Mouse (Mus musculus): Measurements from ENCODE around the gene Ptpn11. TPM values are rescaled to one million over a fixed set of nuclear protein-coding genes. Genes with fewer than 3 reads are reported as not detected.

The Ptpn11 gene
- polyA plus RNA-seq, 1 experiment = 90.6 TPM

- no peak overlapping the region for H3K4me3 ChIP-seq (ENCODE audit: insufficient read depth, low read length)
- no peak overlapping the region for H3K27ac ChIP-seq (ENCODE audit: insufficient read depth, low read length)
- no peak for TF ChIP-seq CTCF (IDR thresholded peaks at IDR 0.05; ENCODE audit: borderline replicate concordance, insufficient read depth, low read length)
- no peak for TF ChIP-seq POLR2A (IDR thresholded peaks at IDR 0.05; ENCODE audit: low read depth, low read length)
- H3K4me1 ChIP-seq (ENCODE audit: control insufficient read depth, insufficient read depth, low read length) = no peaks in the 10 kb centered on the region
Measured at GRCm38 (mm10) chr5:121142431-121143119, 48.6 kb downstream of the Ptpn11 start.

DNA sequence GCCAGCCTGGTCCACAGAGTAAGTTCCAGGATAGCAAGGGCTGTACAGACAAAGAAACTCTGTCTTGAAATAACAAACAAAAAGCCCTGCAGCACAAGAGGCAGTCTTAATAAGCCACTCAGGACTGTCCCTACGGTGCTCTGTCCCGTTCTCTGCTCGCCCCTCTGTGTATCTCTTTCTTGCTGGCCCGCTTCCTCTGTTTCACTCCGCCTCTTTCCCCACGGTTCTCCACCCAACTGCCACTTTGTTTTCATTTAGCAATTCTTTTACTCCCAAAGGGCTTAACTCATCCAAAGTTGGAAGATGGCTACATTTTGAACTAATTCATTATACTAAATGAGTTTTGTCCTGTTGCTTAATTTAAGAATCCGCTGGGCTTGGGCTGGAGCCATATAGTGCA lies 50.9 kb downstream of the Ptpn11 start:
- TF ChIP-seq CTCF (IDR thresholded peaks at IDR 0.05; ENCODE audit: borderline replicate concordance, insufficient read depth, low read length) = no peak
- no peak for TF ChIP-seq POLR2A (IDR thresholded peaks at IDR 0.05; ENCODE audit: low read depth, low read length)
- no peak overlapping the region for H3K27ac ChIP-seq (ENCODE audit: insufficient read depth, low read length)

DNA sequence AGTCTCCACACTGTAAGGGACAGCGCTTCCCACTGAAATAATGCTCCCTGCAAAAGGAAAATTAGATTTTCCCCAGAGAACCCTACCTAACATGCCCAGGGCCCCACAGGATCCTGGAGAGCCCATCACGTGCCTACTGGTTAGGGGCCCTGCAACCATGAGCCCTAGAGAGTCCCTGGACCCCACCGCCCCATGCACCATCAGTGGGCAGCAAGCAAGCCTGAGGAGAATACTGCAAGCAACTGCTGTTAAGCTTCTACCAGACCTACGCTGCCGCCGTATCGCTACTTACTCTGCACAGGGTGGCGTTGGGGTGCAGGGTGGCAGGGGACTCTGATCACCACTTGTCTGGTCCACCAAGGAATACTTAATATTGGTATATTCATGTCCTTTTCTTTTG lies 54.1 kb downstream of the Ptpn11 start:
- Histone ChIP-seq H3K4me3 (ENCODE audit: insufficient read depth, low read length) (no peak overlapping the region), H3K27ac (ENCODE audit: insufficient read depth, low read length) (no peak overlapping the region), H3K4me1 (ENCODE audit: control insufficient read depth, insufficient read depth, low read length) (no peaks in the 10 kb centered on the region)
- TF ChIP-seq CTCF (IDR thresholded peaks at IDR 0.05; ENCODE audit: borderline replicate concordance, insufficient read depth, low read length) = no peak
- no peak for TF ChIP-seq POLR2A (IDR thresholded peaks at IDR 0.05; ENCODE audit: low read depth, low read length)

More for the DNA sequence above, 50.9 kb downstream of the Ptpn11 start:
- Histone ChIP-seq H3K4me3 (ENCODE audit: insufficient read depth, low read length) (no peak overlapping the region), H3K4me1 (ENCODE audit: control insufficient read depth, insufficient read depth, low read length) (no peaks in the 10 kb centered on the region)

DNA sequence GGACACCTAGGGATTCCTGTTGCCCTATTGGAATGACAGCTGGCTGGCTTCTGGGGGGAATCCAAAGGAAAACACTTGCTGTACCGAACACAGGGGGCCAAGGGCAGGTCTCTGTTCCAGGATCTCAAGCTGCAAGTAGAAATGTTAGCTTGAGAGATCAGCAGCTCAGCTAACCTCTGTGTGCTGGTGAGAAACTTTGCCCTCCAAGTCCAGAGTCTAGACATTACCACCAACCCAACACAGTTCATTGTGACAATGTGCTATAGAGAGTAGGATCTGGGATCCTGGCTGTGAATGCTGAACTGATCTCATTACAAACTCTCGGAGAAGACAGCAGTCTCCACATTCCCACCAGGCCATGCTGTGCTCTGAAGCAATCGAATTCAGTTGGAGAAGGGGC lies 59.4 kb downstream of the Ptpn11 start:
- TF ChIP-seq POLR2A (IDR thresholded peaks at IDR 0.05; ENCODE audit: low read depth, low read length) = no peak
- no peak for TF ChIP-seq CTCF (IDR thresholded peaks at IDR 0.05; ENCODE audit: borderline replicate concordance, insufficient read depth, low read length)
- no peaks in the 10 kb centered on the region for H3K4me1 ChIP-seq (ENCODE audit: control insufficient read depth, insufficient read depth, low read length)
- no peak overlapping the region for H3K27ac ChIP-seq (ENCODE audit: insufficient read depth, low read length)
- H3K4me3 ChIP-seq (ENCODE audit: insufficient read depth, low read length) = no peak overlapping the region

DNA sequence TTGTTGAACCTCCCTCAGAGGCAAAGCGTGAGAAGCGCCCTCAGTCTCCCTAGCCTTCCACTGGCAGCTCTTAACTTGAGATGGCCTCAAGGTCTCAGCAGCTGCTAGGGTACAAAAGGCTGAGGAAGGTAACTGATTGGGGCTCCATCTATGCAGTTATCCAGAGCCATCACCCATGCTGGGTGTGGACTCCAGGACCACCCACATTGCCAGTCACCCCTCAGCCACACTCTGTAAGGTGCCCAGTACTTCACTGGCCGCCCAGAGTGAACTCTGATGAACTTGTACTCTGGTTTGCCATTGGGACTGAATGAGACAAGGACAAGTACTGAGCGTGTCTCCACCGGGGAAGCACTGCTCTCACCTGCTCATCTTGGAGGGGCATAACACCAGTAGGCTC lies 61.9 kb downstream of the Ptpn11 start:
- H3K4me1 ChIP-seq (ENCODE audit: control insufficient read depth, insufficient read depth, low read length) = no peaks in the 10 kb centered on the region
- TF ChIP-seq POLR2A (IDR thresholded peaks at IDR 0.05; ENCODE audit: low read depth, low read length) = no peak
- TF ChIP-seq CTCF (IDR thresholded peaks at IDR 0.05; ENCODE audit: borderline replicate concordance, insufficient read depth, low read length) = no peak
- no peak overlapping the region for H3K27ac ChIP-seq (ENCODE audit: insufficient read depth, low read length)
- H3K4me3 ChIP-seq (ENCODE audit: insufficient read depth, low read length) = no peak overlapping the region

GRCm38 (mm10) chr5:121126051-121126450 lies 65.1 kb downstream of the Ptpn11 start:
- Histone ChIP-seq H3K4me3 (ENCODE audit: insufficient read depth, low read length) (no peak overlapping the region), H3K27ac (ENCODE audit: insufficient read depth, low read length) (no peak overlapping the region), H3K4me1 (ENCODE audit: control insufficient read depth, insufficient read depth, low read length) (no peaks in the 10 kb centered on the region)
- TF ChIP-seq POLR2A (IDR thresholded peaks at IDR 0.05; ENCODE audit: low read depth, low read length) = no peak
- TF ChIP-seq CTCF (IDR thresholded peaks at IDR 0.05; ENCODE audit: borderline replicate concordance, insufficient read depth, low read length) = 0 out of 2 replicates have a peak, but pooled peaks have one; percentile 11

DNA sequence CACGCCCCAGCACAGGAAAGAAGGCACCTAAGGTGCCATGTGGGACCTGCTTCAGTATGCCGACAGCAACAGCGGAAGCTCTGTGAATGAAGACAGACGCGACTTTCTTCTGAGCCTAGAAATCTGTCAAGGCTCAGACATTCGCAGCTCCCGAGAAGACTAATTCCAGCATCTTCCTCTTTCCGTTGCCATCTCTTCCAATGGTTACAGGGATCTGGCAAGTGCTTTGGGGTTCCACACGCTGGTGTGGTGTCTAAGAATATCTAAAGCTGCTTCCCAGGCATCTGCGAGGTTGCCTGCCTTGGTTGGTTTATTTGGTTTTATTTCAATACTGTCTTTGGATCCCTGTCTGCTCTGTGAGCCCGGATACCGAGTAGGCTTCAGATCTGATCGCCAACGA lies 65.6 kb downstream of the Ptpn11 start:
- TF ChIP-seq CTCF (IDR thresholded peaks at IDR 0.05; ENCODE audit: borderline replicate concordance, insufficient read depth, low read length) = no peak
- no peak for TF ChIP-seq POLR2A (IDR thresholded peaks at IDR 0.05; ENCODE audit: low read depth, low read length)
- H3K27ac ChIP-seq (ENCODE audit: insufficient read depth, low read length) = no peak overlapping the region
- H3K4me3 ChIP-seq (ENCODE audit: insufficient read depth, low read length) = no peak overlapping the region
- H3K4me1 ChIP-seq (ENCODE audit: control insufficient read depth, insufficient read depth, low read length) = no peaks in the 10 kb centered on the region

- Histone ChIP-seq H3K4me1 (ENCODE audit: control insufficient read depth, insufficient read depth, low read length) (no peaks in the 10 kb centered on the region), H3K4me3 (ENCODE audit: insufficient read depth, low read length) (no peak overlapping the region)
Measured at GRCm38 (mm10) chr5:121124208-121125185, 66.7 kb downstream of the Ptpn11 start.

DNA sequence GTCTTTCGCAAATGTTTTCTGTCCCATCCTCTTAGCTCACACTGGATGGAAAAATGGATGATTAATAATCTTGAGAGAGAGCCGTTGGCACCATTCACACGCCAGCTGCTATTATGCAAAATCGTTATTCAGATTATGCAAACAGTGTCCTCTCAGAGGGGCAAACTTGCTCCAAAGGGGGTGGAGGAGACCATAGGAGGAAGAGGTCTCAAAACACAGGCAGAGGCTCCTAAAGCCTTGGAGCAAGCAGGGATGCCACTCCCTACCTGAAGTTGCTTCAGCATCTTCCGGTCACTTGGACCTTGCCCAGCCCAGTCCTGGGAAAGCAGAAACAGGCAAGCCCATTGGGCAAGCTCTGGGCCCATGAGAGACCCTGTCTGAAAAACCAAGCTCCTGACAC lies 67.8 kb downstream of the Ptpn11 start:
- Histone ChIP-seq H3K4me1 (ENCODE audit: control insufficient read depth, insufficient read depth, low read length) (no peaks in the 10 kb centered on the region), H3K27ac (ENCODE audit: insufficient read depth, low read length) (no peak overlapping the region), H3K4me3 (ENCODE audit: insufficient read depth, low read length) (no peak overlapping the region)
- TF ChIP-seq CTCF (IDR thresholded peaks at IDR 0.05; ENCODE audit: borderline replicate concordance, insufficient read depth, low read length) (no peak), POLR2A (IDR thresholded peaks at IDR 0.05; ENCODE audit: low read depth, low read length) (no peak)

More at GRCm38 (mm10) chr5:121124208-121125185, 66.7 kb downstream of the Ptpn11 start:
- no peak overlapping the region for H3K27ac ChIP-seq (ENCODE audit: insufficient read depth, low read length)
- TF ChIP-seq CTCF (IDR thresholded peaks at IDR 0.05; ENCODE audit: borderline replicate concordance, insufficient read depth, low read length) (no peak), POLR2A (IDR thresholded peaks at IDR 0.05; ENCODE audit: low read depth, low read length) (no peak)

GRCm38 (mm10) chr5:121122577-121122976 lies 68.6 kb downstream of the Ptpn11 start:
- no peak for TF ChIP-seq POLR2A (IDR thresholded peaks at IDR 0.05; ENCODE audit: low read depth, low read length)
- TF ChIP-seq CTCF (IDR thresholded peaks at IDR 0.05; ENCODE audit: borderline replicate concordance, insufficient read depth, low read length) = no peak
- H3K4me1 ChIP-seq (ENCODE audit: control insufficient read depth, insufficient read depth, low read length) = no peaks in the 10 kb centered on the region
- no peak overlapping the region for H3K27ac ChIP-seq (ENCODE audit: insufficient read depth, low read length)
- H3K4me3 ChIP-seq (ENCODE audit: insufficient read depth, low read length) = no peak overlapping the region

Measured in embryonic fibroblast, embryonic 13.5 days (primary cell).